Mouse (Mus musculus) olfactory bulb, adult 2 months (tissue): Measurements from ENCODE around the gene Rnaseh1. TPM values are rescaled to one million over a fixed set of nuclear protein-coding genes. Genes with fewer than 3 reads are reported as not detected.

Experiments used
- H3K27ac ChIP-seq: fragments of 200-500 bp; 2 replicates; pipeline ENCODE4 v1.5.1; 2012; ENCODE audit warnings: low read depth, low read length; ENCODE audit not compliant: insufficient read depth
- H3K4me1 ChIP-seq: fragments of 200-500 bp; 2 replicates; pipeline ENCODE4 v1.6.1; 2012; ENCODE audit warnings: low read length; ENCODE audit not compliant: control insufficient read depth, insufficient read depth
- H3K4me3 ChIP-seq: fragments of 200-500 bp; 2 replicates; pipeline ENCODE4 v1.5.1; 2012; ENCODE audit warnings: mild to moderate bottlenecking, low read depth, low read length, moderate library complexity; ENCODE audit not compliant: insufficient read depth
- CTCF ChIP-seq: fragments of 200-500 bp; IDR thresholded peaks from 2 replicates; pipeline ENCODE4 v1.5.1; 2012; ENCODE audit warnings: low read depth, mild to moderate bottlenecking, low read length, moderate library complexity; ENCODE audit not compliant: insufficient read depth
- POLR2A ChIP-seq: fragments of 200-500 bp; IDR thresholded peaks from 2 replicates; pipeline ENCODE4 v1.6.1; 2012; ENCODE audit warnings: mild to moderate bottlenecking, low read depth, low read length, moderate library complexity; ENCODE audit not compliant: insufficient read depth
- WGBS: fragments of 180-500 bp; shearing (Covaris S2); methylation state at CpG from one replicate; pipeline ENCODE4 v1.1.7; 2018; 5-methylcytosine and 5-hydroxymethylcytosine counted together
- polyA plus RNA-seq: library from polyadenylated mRNA; stranded (reverse); fragments of >200 nt; gene quantifications from 2 replicates; pipeline ENCODE4 v1.2.4, GENCODE M21; 2012; ENCODE audit warnings: low replicate concordance; ENCODE audit not compliant: missing spikeins, insufficient read depth, insufficient read length

Gene Rnaseh1
- polyA plus RNA-seq, 1 experiment, result not detected

- TF ChIP-seq POLR2A, result no peak
- no peak for TF ChIP-seq CTCF
- Histone ChIP-seq H3K27ac (no peak overlapping the region), H3K4me3 (no peak overlapping the region), H3K4me1 (no peaks in the 10 kb centered on the region)
- WGBS, result 71% methylated on average over 5 of the region's 5 CpGs
Observed at GRCm38 (mm10) chr12:28622167-28622532, 27.3 kb upstream of the Rnaseh1 start.

- Histone ChIP-seq H3K4me3 (no peak overlapping the region), H3K4me1 (no peaks in the 10 kb centered on the region), H3K27ac (no peak overlapping the region)
- 90% methylated on average over 1 of the region's 1 CpGs for WGBS
- TF ChIP-seq POLR2A (no peak), CTCF (no peak)
Observed at GRCm38 (mm10) chr12:28622641-28623040, 26.8 kb upstream of the Rnaseh1 start.

GRCm38 (mm10) chr12:28623195-28623594, 26.2 kb upstream of the Rnaseh1 start, which contains the start of gene Colec11:
TSS of gene Colec11 (minus strand) at chr12:28623377.
- TF ChIP-seq POLR2A (no peak), CTCF (no peak)
- H3K4me3 ChIP-seq, result no peak within 1 kb of the TSS
- no peak within 1 kb of the TSS for H3K27ac ChIP-seq
- no peaks in the 10 kb centered on the region for H3K4me1 ChIP-seq
- 55% methylated on average over 5 of the region's 5 CpGs for WGBS

- no peak overlapping the region for H3K27ac ChIP-seq
- no peak overlapping the region for H3K4me3 ChIP-seq
- no peaks in the 10 kb centered on the region for H3K4me1 ChIP-seq
- 82% methylated on average over 2 of the region's 2 CpGs for WGBS
- no peak for TF ChIP-seq CTCF
- TF ChIP-seq POLR2A, result no peak
Observed at GRCm38 (mm10) chr12:28624251-28624650, 25.2 kb upstream of the Rnaseh1 start.

- Histone ChIP-seq H3K4me3 (no peak overlapping the region), H3K4me1 (no peaks in the 10 kb centered on the region), H3K27ac (no peak overlapping the region)
- TF ChIP-seq CTCF (no peak), POLR2A (no peak)
- 85% methylated on average over 7 of the region's 7 CpGs for WGBS
Observed at GRCm38 (mm10) chr12:28625407-28625806, 24.0 kb upstream of the Rnaseh1 start.

GRCm38 (mm10) chr12:28627092-28627491, 22.3 kb upstream of the Rnaseh1 start:
- WGBS, result 67% methylated on average over 4 of the region's 4 CpGs
- H3K4me3 ChIP-seq, result no peak overlapping the region
- H3K27ac ChIP-seq, result no peak overlapping the region
- H3K4me1 ChIP-seq, result no peaks in the 10 kb centered on the region
- TF ChIP-seq CTCF (no peak), POLR2A (no peak)

GRCm38 (mm10) chr12:28628436-28628835, 21.0 kb upstream of the Rnaseh1 start:
- H3K4me3 ChIP-seq, result no peak overlapping the region
- WGBS, result 87% methylated on average over 2 of the region's 2 CpGs
- no peak overlapping the region for H3K27ac ChIP-seq
- H3K4me1 ChIP-seq, result no peaks in the 10 kb centered on the region
- TF ChIP-seq CTCF (no peak), POLR2A (no peak)

- H3K27ac ChIP-seq, result peak overlapping the region; percentile 36; the same call in 1 of the 2 replicates
- WGBS, result 2% methylated on average over 23 of the region's 23 CpGs
- peak overlapping the region; percentile 89 for H3K4me3 ChIP-seq
- TF ChIP-seq CTCF (no peak), POLR2A (no peak)
- H3K4me1 ChIP-seq, result peaks cover 10% of the 10 kb centered on the region
Observed at GRCm38 (mm10) chr12:28635058-28635534, 14.3 kb upstream of the Rnaseh1 start.

GRCm38 (mm10) chr12:28635535-28636476, 13.6 kb upstream of the Rnaseh1 start, which contains the start of gene Rps7:
TSS of gene Rps7 (minus strand) at chr12:28635953.
- Histone ChIP-seq H3K4me3 (peak within 1 kb of the TSS; percentile 89), H3K4me1 (peaks cover 10% of the 10 kb centered on the region), H3K27ac (peak within 1 kb of the TSS; percentile 49)
- TF ChIP-seq POLR2A (peak; percentile 81), CTCF (no peak)
- 5% methylated on average over 69 of the region's 69 CpGs for WGBS
